Mouse (Mus musculus) spleen, adult 2 months (tissue): ENCODE measurements around the gene Plau. TPM values are rescaled to one million over a fixed set of nuclear protein-coding genes. Genes with fewer than 3 reads are reported as not detected.

ENCODE experiments used
- DNase-seq, 2 experiments: peaks; one replicate each; pipeline versions ENCODE4 v3.0.0 to v3.0.0-alpha.2; 2012 to 2021; ENCODE audit warnings: low spot score in 2 of 2, low read depth in 1 of 2
- H3K27ac ChIP-seq: fragments of 200-500 bp; 2 replicates; pipeline ENCODE4 v1.5.1; 2012; ENCODE audit warnings: low read length, inconsistent platforms; ENCODE audit not compliant: insufficient read depth
- H3K27me3 ChIP-seq: fragments of 200-500 bp; 2 replicates; pipeline ENCODE4 v1.6.1; 2012; ENCODE audit warnings: mild to moderate bottlenecking, moderate library complexity, low read length, inconsistent platforms; ENCODE audit not compliant: control insufficient read depth, insufficient read depth
- H3K36me3 ChIP-seq: fragments of 200-500 bp; 2 replicates; pipeline ENCODE4 v1.6.1; 2012; ENCODE audit warnings: mild to moderate bottlenecking, low read length, inconsistent platforms; ENCODE audit not compliant: control insufficient read depth, insufficient read depth
- H3K4me1 ChIP-seq: fragments of 200-500 bp; 2 replicates; pipeline ENCODE4 v1.6.1; 2011; ENCODE audit warnings: inconsistent platforms; ENCODE audit not compliant: control insufficient read depth, insufficient read depth, insufficient read length
- H3K4me3 ChIP-seq: fragments of 200-500 bp; 2 replicates; pipeline ENCODE4 v1.5.1; 2011; ENCODE audit warnings: mild to moderate bottlenecking, inconsistent platforms; ENCODE audit not compliant: insufficient read depth, insufficient read length; ENCODE audit errors: extremely low read depth
- CTCF ChIP-seq: fragments of 200-500 bp; IDR thresholded peaks from 2 replicates; pipeline ENCODE4 v1.5.1; 2011; ENCODE audit warnings: mild to moderate bottlenecking, inconsistent platforms; ENCODE audit not compliant: insufficient read depth, insufficient read length, insufficient replicate concordance; ENCODE audit errors: extremely low read depth
- POLR2A ChIP-seq: fragments of 200-500 bp; IDR thresholded peaks from 2 replicates; pipeline ENCODE4 v1.6.1; 2011; ENCODE audit warnings: low read depth, low read length, inconsistent platforms
- WGBS: fragments of 180-500 bp; shearing (Covaris S2); methylation state at CpG from one replicate; pipeline ENCODE4 v1.1.7; 2018; 5-methylcytosine and 5-hydroxymethylcytosine counted together
- polyA plus RNA-seq: library from polyadenylated mRNA; depleted of rRNA; stranded (reverse); fragments of >200 nt; gene quantifications from 2 replicates; pipeline ENCODE4 v1.2.3, GENCODE M21; 2012

Gene Plau
- polyA plus RNA-seq, 1 experiment: 1.2 TPM

GRCm38 (mm10) chr14:20806116-20806840, 30.2 kb upstream of the Plau start:
- TF ChIP-seq CTCF (no peak), POLR2A (no peak)
- no peaks in the 10 kb centered on the region for H3K4me1 ChIP-seq
- 90% methylated on average over 14 of the region's 14 CpGs for WGBS
- no peak for DNase-seq
- H3K27ac ChIP-seq: no peak overlapping the region
- no peaks in the 10 kb centered on the region for H3K27me3 ChIP-seq
- no peaks in the 10 kb centered on the region for H3K36me3 ChIP-seq
- H3K4me3 ChIP-seq: no peak overlapping the region

- H3K4me3 ChIP-seq: no peak overlapping the region
- no peak for DNase-seq
- no peaks in the 10 kb centered on the region for H3K27me3 ChIP-seq
- WGBS: 83% methylated on average over 4 of the region's 4 CpGs
- no peaks in the 10 kb centered on the region for H3K36me3 ChIP-seq
- H3K4me1 ChIP-seq: no peaks in the 10 kb centered on the region
- no peak overlapping the region for H3K27ac ChIP-seq
- TF ChIP-seq CTCF: no peak
- TF ChIP-seq POLR2A: no peak
Measured at GRCm38 (mm10) chr14:20809349-20809748, 27.1 kb upstream of the Plau start.

GRCm38 (mm10) chr14:20809820-20810219, 26.6 kb upstream of the Plau start:
- no peak overlapping the region for H3K27ac ChIP-seq
- no peak for DNase-seq
- TF ChIP-seq POLR2A: no peak
- no peak for TF ChIP-seq CTCF
- H3K4me1 ChIP-seq: no peaks in the 10 kb centered on the region
- no peaks in the 10 kb centered on the region for H3K27me3 ChIP-seq
- no peak overlapping the region for H3K4me3 ChIP-seq
- no peaks in the 10 kb centered on the region for H3K36me3 ChIP-seq

- Histone ChIP-seq H3K36me3 (no peaks in the 10 kb centered on the region), H3K27me3 (no peaks in the 10 kb centered on the region), H3K4me3 (no peak overlapping the region), H3K4me1 (no peaks in the 10 kb centered on the region), H3K27ac (no peak overlapping the region)
- WGBS: 39% methylated on average over 8 of the region's 8 CpGs
- no peak for DNase-seq
- TF ChIP-seq POLR2A (no peak), CTCF (no peak)
Measured at GRCm38 (mm10) chr14:20811236-20811635, 25.2 kb upstream of the Plau start.

- TF ChIP-seq CTCF (no peak), POLR2A (no peak)
- Histone ChIP-seq H3K27me3 (no peaks in the 10 kb centered on the region), H3K4me1 (no peaks in the 10 kb centered on the region), H3K36me3 (no peaks in the 10 kb centered on the region), H3K4me3 (no peak overlapping the region), H3K27ac (no peak overlapping the region)
- WGBS: 82% methylated on average over 7 of the region's 7 CpGs
- no peak for DNase-seq
Measured at GRCm38 (mm10) chr14:20811779-20812406, 24.6 kb upstream of the Plau start.

GRCm38 (mm10) chr14:20815448-20815847, 21.0 kb upstream of the Plau start:
- DNase-seq: no peak
- H3K36me3 ChIP-seq: no peaks in the 10 kb centered on the region
- no peaks in the 10 kb centered on the region for H3K4me1 ChIP-seq
- no peak overlapping the region for H3K27ac ChIP-seq
- TF ChIP-seq CTCF (no peak), POLR2A (no peak)
- H3K27me3 ChIP-seq: no peaks in the 10 kb centered on the region
- H3K4me3 ChIP-seq: no peak overlapping the region
- 90% methylated on average over 3 of the region's 3 CpGs for WGBS

- H3K36me3 ChIP-seq: no peaks in the 10 kb centered on the region
- TF ChIP-seq CTCF (no peak), POLR2A (no peak)
- no peaks in the 10 kb centered on the region for H3K27me3 ChIP-seq
- DNase-seq: no peak
- no peak overlapping the region; the same call in 1 of the 2 replicates for H3K4me3 ChIP-seq
- 71% methylated on average over 1 of the region's 1 CpGs for whole genome bisulfite sequencing
- no peak overlapping the region for H3K27ac ChIP-seq
- peaks cover 9% of the 10 kb centered on the region for H3K4me1 ChIP-seq
Measured at GRCm38 (mm10) chr14:20824517-20824916, 11.9 kb upstream of the Plau start.
